Mouse (Mus musculus): ENCODE measurements at regions not wholly inside any gene's neighbourhood (a gene's known extent, or its start where the extent isn't known, plus 50 kb on each side); places are given as distances from the start of the nearest gene placed in this dataset.
"Not testable (repeated sequence)": the region's sequence is repeated elsewhere in the genome, so short reads cannot be mapped to it uniquely, and the experiment has no call there.

DNA sequence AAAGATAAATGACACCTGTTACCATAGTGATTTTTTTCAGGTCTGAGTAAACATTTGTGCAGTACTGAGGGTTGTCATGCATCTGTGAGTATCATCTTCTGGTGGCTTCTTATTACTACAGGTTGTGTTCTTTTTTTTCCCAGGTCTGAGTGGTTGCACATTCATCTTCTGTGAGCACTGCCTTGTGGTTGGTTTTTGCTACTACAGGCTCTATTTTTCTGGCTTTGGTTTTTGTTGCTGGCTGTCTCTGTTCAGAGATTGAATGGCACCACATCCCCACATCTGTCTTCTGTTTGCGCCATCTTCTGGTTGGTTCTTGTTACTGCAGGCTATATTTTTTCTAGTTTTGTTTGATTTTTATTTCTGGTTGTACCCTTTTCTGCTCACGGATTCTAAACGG lies 101.3 kb upstream of the Gm4070 start:
- peak; percentile 77 for ATAC-seq (replicated peaks; ENCODE audit: low FRiP score, poor library complexity, severe bottlenecking)

- ATAC-seq (replicated peaks; ENCODE audit: low FRiP score, poor library complexity, severe bottlenecking) = not testable (repeated sequence)
Observed at GRCm38 (mm10) chr7:106036556-106036955, 82.8 kb upstream of the Gm4070 start.

GRCm38 (mm10) chr7:106031612-106032150 lies 77.9 kb upstream of the Gm4070 start:
- not testable (repeated sequence) for ATAC-seq (replicated peaks; ENCODE audit: low FRiP score, poor library complexity, severe bottlenecking)

Measured in erythroblast, adult 5-6 weeks (primary cell).